Mouse (Mus musculus): ENCODE measurements around the gene Olfm4.

Gene Olfm4

DNA sequence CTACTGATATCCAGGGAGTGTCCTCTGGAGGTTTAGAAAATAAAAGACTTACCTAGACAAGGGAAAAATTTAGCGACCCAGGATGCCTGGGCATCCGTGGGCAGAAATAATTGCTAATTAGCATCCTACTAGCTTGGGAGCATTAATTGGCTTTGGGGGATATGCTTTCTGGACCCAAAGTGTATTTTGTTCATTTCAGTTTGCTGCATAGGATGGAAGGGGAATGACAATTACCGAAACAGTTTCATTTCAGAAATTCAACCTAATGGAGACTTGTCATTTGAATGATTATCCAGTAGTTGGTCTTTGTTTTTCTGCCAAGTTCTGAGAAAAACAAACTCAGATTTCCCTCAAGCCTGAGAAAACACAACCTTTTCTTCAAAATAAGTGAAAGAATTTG, 86.7 kb downstream of the Olfm4 start:
- DNase-seq (ENCODE audit: low read depth, low spot score) = no peak
- Histone ChIP-seq H3K27me3 (ENCODE audit: control insufficient read depth, insufficient read depth, low read length, poor library complexity, severe bottlenecking) (no peaks in the 10 kb centered on the region), H3K36me3 (ENCODE audit: control insufficient read depth, insufficient read depth, low read length, poor library complexity, severe bottlenecking) (no peaks in the 10 kb centered on the region)

All from splenic B cell, adult 2 months (primary cell).